Mouse (Mus musculus) frontal cortex, adult 2 months (tissue): ENCODE data around the gene Cd209a. TPM values are rescaled to one million over a fixed set of nuclear protein-coding genes. Genes with fewer than 3 reads are reported as not detected.
"Not testable (repeated sequence)": the region's sequence is repeated elsewhere in the genome, so short reads cannot be mapped to it uniquely, and the experiment has no call there.

Experiments used
- DNase-seq, 2 experiments: peaks; one replicate each; pipeline ENCODE4 v3.0.0; 2022; ENCODE audit warnings: low spot score in 1 of 2; ENCODE audit errors: extremely low spot score in 1 of 2
- polyA plus RNA-seq: library from polyadenylated mRNA; depleted of rRNA; stranded (reverse); fragments of >200 nt; gene quantifications from 2 replicates; pipeline ENCODE4 v1.2.3, GENCODE M21; 2012; rRNA removed

Gene Cd209a
- 0.54 TPM in 1 of 2 replicates, not detected in the other for polyA plus RNA-seq

DNA sequence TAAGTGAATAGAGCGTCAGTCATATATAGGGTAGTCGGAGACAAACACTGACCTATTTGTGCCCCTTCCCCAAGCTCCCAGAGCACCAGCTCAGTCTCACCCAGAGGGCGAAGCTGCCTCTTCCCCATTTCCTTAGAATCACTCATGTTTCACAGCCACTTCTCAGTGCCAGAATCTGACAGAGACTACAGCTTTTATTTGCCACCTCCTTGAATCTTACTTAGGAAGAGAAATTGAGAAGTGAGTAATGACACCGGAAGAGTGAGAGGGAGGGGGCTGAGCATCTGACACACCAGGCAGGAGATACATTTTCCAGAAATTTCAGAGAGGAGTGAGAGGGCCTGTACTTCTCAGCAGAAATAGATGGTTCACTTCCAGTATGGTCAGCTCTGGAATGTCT is at the start of gene Cd209a:
Gene Cd209a (minus strand): TSS at position 224 of the 400 bp plus-strand sequence.
- DNase-seq = no peak

DNA sequence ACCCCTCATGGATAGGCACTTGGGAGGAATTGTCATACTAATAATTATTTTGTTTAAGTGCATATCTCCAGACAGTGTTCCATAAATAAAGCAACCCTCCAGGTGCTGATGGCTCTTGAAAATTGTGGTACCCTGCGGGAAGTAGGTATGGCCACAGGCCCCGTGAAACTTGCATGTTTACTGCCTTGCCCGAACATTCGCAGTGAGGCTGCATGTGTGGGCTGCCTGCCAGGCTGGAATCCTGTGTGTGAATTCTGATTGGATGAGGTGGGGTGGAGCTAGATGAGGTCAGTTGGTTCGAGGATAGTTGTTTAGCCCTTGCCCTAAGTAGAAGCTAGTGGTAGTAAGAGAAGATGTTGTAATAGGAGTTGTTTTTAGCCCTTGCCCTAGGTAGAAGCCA is 19.9 kb upstream of the Cd209a start:
- not testable (repeated sequence) for DNase-seq

GRCm38 (mm10) chr8:3754261-3754850 is 5.6 kb upstream of the Cd209a start:
- DNase-seq = no peak

DNA sequence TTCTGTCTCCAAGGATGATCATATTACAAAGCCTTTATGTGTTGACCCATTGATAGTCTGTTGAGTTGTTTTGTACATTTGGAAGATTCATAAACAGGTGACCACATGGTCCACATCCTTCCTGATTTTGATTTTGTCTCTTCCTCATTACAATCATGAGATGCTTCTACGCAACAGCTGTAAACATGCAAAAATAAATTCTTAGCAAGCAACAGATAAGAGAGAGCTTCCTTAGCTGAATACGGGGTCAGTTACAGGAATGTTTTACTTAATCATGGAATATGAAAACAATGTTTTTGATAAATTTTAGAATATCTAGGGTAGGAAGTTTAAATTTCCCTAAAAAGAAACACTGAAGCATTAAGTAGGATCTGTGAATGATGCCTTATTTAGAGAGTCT is 11.8 kb downstream of the Cd209a start:
- no peak for DNase-seq

- peak in 1 of 2 experiments; percentile 47 for DNase-seq
These were observed 13.2 kb downstream of the Cd209a start for GRCm38 (mm10) chr8:3735599-3735998.

- DNase-seq = no peak
These were observed 14.7 kb downstream of the Cd209a start for GRCm38 (mm10) chr8:3734084-3734483.

GRCm38 (mm10) chr8:3721041-3721440 is 27.7 kb downstream of the Cd209a start:
- DNase-seq = no peak

GRCm38 (mm10) chr8:3720551-3720950 is 28.2 kb downstream of the Cd209a start, which contains the start of gene Clec4g:
Gene Clec4g (minus strand): TSS chr8:3720651.
- DNase-seq = no peak

GRCm38 (mm10) chr8:3718559-3718958 is 30.2 kb downstream of the Cd209a start:
- peak; percentile 20 to 75 for DNase-seq

DNA sequence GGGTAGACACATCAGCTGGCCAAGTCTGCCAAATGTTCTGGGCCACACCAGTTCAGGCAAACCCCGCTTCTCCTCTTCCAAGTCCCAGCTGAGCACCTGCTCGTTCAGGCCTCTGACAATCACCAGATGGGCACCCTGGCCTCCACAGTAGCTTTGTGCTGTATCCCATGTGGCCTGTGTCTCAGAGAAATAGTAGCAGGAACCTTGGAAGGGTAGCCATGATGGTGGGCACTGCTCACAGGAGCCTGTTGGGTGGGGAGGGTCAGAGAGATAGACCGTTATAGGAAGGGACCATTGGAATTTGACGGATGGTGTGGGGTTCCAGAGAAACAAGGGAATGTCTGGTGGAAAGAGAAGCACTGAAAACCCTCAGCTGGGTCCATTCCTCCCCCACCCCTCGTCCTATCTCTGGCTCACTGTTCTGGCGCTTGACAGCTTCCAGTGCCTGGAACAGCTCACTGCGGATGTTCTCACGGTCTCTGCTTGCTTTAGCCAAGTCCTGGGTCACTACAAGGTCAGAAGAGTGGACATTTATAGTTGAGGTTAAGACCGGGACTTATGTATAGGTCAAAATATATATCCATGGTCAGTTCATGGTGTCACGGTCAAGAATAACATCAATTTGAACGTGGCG is 31.3 kb downstream of the Cd209a start:
- no peak for DNase-seq

DNA sequence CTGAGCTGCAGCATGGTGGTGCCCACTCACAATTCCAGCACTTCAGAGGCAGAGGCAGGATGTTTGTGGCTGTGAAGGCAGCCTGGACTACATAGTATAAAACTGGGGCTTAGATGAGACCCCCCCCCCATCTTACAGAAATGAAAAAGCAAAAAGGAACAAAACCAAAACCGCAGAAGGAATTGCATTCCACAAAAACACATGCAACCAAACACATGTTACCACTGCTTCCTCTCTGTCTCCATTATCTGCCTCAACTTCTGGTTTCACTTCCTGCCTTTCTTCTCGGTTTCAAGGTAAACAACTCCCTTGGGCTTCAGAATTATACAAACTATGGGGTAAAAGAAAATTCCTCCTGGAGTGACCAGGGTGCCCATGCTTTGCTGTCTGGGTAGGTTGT is 37.1 kb downstream of the Cd209a start:
- DNase-seq = no peak

DNA sequence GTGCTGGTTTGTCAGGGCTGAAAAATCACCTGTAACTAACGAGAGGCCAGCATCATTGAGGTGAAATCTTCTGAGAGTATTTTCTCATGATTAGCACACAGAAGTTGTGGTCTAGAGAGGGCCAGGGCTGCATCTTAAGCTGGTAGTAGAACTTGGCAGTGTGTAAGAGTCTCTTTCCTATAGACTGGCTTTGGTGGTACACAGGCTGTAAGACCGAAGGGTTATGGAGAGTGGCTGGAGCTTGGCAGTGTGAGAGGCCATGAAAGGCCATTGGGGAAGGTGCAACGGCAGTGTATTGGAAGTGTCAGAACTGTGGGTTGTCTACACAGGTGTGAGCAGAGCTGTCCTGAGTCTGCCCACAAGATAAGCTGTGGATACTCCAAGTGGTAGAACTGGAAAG is 38.5 kb downstream of the Cd209a start:
- no peak for DNase-seq

DNA sequence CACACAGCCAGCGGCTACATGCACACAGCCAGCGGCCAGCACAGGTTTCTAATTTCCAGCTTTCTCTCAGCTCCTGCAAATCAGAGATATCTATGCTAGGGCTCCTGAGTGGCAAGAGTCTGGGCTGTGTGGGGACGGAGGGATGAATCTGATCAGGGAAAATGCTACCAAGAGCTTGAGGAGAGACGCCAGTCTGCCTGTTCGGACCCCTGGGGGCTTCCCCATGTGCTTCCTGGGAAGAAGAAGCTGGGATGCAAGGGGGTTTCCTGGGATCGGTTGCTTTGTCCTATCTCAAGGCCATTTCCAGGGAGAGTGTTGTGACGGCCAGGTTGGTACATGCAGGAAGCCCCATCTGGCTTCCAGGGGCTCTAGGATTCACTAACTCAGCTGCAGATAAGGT is 41.2 kb downstream of the Cd209a start:
- DNase-seq = no peak

DNA sequence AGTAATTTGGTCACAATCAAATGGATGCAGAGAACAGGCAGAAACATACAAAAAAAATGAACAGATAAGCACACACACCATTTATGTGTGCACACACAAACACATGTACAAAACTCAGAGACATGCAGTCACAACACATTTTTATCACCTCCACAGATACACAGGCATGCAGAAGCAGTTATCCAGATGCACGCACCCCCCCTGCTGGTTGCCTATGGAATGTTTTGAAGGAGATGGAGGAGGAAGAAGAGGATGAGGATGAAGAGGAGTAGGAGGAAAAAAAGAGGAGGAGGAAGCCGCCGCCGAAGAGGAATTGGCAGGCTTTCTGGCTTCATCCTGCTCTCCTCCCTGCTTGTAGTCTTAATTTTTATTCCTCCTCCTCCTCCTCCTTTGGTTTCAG is 43.1 kb downstream of the Cd209a start:
- peak in 1 of 2 experiments; percentile 57 for DNase-seq

DNA sequence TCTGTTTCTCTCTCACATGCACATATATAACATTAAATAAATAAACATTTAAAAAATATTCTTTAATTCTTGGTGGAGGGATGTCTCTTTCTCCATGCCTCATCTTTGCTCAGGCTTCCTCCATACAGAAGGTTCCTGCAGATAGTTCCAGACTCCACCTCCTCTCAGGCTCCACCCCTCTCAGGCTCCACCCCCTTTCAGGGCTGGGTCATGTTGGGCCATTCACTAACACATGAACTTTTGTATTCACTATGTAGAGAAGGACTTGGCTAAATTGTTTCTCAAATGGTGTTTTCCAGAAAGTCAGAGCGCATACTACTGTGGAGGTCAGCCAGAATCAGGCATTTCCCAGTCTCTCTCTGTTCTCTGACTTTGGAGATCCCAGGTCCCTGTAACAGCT is 47.3 kb downstream of the Cd209a start:
- DNase-seq = no peak

- DNase-seq = no peak
These were observed 54.7 kb downstream of the Cd209a start, which contains the start of gene Fcer2a for GRCm38 (mm10) chr8:3694121-3694520. Gene Fcer2a (minus strand): TSS chr8:3694175.

Other genes starting within 250 kb of the Cd209a start
- gene Mcoln1, start 248.5 kb downstream of the Cd209a start, polyA plus RNA-seq = 215 and 230 TPM in 2 replicates
- gene Pnpla6, start 233.6 kb downstream of the Cd209a start, polyA plus RNA-seq = 65.5 and 79.6 TPM in 2 replicates
- gene C330021F23Rik, start 181.0 kb downstream of the Cd209a start, polyA plus RNA-seq = 0.56 TPM in 1 of 2 replicates, not detected in the other
- gene Camsap3, start 161.7 kb downstream of the Cd209a start, polyA plus RNA-seq = 31.7 and 32.7 TPM in 2 replicates
- 56.1 and 56.4 TPM in 2 replicates for gene Xab2, start 127.7 kb downstream of the Cd209a start, polyA plus RNA-seq
- 66.2 and 68.9 TPM in 2 replicates for gene Pet100, start 127.4 kb downstream of the Cd209a start, polyA plus RNA-seq
- gene Pcp2, start 123.4 kb downstream of the Cd209a start, polyA plus RNA-seq = 1.5 and 2.2 TPM in 2 replicates
- gene Stxbp2, start 118.0 kb downstream of the Cd209a start, polyA plus RNA-seq = 292 and 302 TPM in 2 replicates
- 3.1 and 3.7 TPM in 2 replicates for gene Retn, start 93.2 kb downstream of the Cd209a start, polyA plus RNA-seq
- gene Mcemp1, start 83.2 kb downstream of the Cd209a start, polyA plus RNA-seq = 0.23 and 0.24 TPM in 2 replicates
- gene Fcor, start 76.6 kb downstream of the Cd209a start, polyA plus RNA-seq = 17.4 and 17.6 TPM in 2 replicates
- gene Trappc5, start 72.7 kb downstream of the Cd209a start, polyA plus RNA-seq = 36.2 and 37.3 TPM in 2 replicates
- gene Fcer2a, start 54.8 kb downstream of the Cd209a start, polyA plus RNA-seq = 0.10 TPM in 1 of 2 replicates, not detected in the other
- gene Clec4g, start 28.3 kb downstream of the Cd209a start, polyA plus RNA-seq = 0.13 and 0.20 TPM in 2 replicates
- not detected in 2 replicates for gene Cd209e, start 105.3 kb upstream of the Cd209a start, polyA plus RNA-seq
- gene Cd209d, start 129.6 kb upstream of the Cd209a start, polyA plus RNA-seq = not detected in 2 replicates
- 0.34 TPM in 1 of 2 replicates, not detected in the other for gene Cd209b, start 177.9 kb upstream of the Cd209a start, polyA plus RNA-seq
- gene Cd209c, start 205.8 kb upstream of the Cd209a start, polyA plus RNA-seq = 0.42 and 0.46 TPM in 2 replicates